Mouse (Mus musculus): ENCODE results near the gene Heatr6. TPM values are rescaled to one million over a fixed set of nuclear protein-coding genes. Genes with fewer than 3 reads are reported as not detected.

Heatr6 gene
- total RNA-seq, 1 experiment: 16.7 TPM

- no peak overlapping the region for H3K27ac ChIP-seq (ENCODE audit: insufficient read depth, low read depth, low read length, poor library complexity, severe bottlenecking)
- in situ Hi-C loops (cut with MboI; ENCODE audit: low sequenced_read_pairs in 2 of 2, unreplicated experiment in 2 of 2): no loop called here
- TF ChIP-seq CHD2 (IDR thresholded peaks at IDR 0.05; ENCODE audit: low read depth, low read length) (no peak), HCFC1 (IDR thresholded peaks at IDR 0.05; ENCODE audit: borderline replicate concordance, insufficient read depth, low read length) (no peak), MAFK (IDR thresholded peaks at IDR 0.05; ENCODE audit: insufficient read depth, low read depth, low read length) (no peak), ZNF384 (IDR thresholded peaks at IDR 0.05; ENCODE audit: low read depth, low read length) (no peak), ZC3H11A (IDR thresholded peaks at IDR 0.05; ENCODE audit: borderline replicate concordance, low read depth, low read length) (no peak)
- H3K4me1 ChIP-seq (ENCODE audit: control insufficient read depth in 2 of 2, insufficient read depth in 2 of 2, low read length in 2 of 2, poor library complexity in 1 of 2): peaks cover 0 to 6% of the 10 kb centered on the region in 2 experiments; a peak in 1 of 4 replicates
- no peak overlapping the region for H3K9ac ChIP-seq (ENCODE audit: insufficient read depth, low read depth, low read length, poor library complexity, severe bottlenecking)
- no peaks in the 10 kb centered on the region for H3K9me3 ChIP-seq (ENCODE audit: control insufficient read depth, insufficient read depth, low read depth, low read length)
- H3K36me3 ChIP-seq (ENCODE audit: control insufficient read depth, insufficient read depth, low read length, poor library complexity, severe bottlenecking): peaks cover 47% of the 10 kb centered on the region
- no peak overlapping the region for H3K4me3 ChIP-seq (ENCODE audit: insufficient read depth in 1 of 2, low read depth in 1 of 2, low read length in 2 of 2, poor library complexity in 1 of 2, severe bottlenecking in 1 of 2)
- DNase-seq (ENCODE audit: low read depth, low spot score): no peak
Measured at GRCm38 (mm10) chr11:83776798-83777197, 23.3 kb downstream of the Heatr6 start.

- Histone ChIP-seq H3K9me3 (ENCODE audit: control insufficient read depth, insufficient read depth, low read depth, low read length) (no peaks in the 10 kb centered on the region), H3K36me3 (ENCODE audit: control insufficient read depth, insufficient read depth, low read length, poor library complexity, severe bottlenecking) (peaks cover 20% of the 10 kb centered on the region), H3K4me3 (ENCODE audit: insufficient read depth in 1 of 2, low read depth in 1 of 2, low read length in 2 of 2, poor library complexity in 1 of 2, severe bottlenecking in 1 of 2) (no peak overlapping the region), H3K9ac (ENCODE audit: insufficient read depth, low read depth, low read length, poor library complexity, severe bottlenecking) (no peak overlapping the region), H3K27ac (ENCODE audit: insufficient read depth, low read depth, low read length, poor library complexity, severe bottlenecking) (no peak overlapping the region), H3K4me1 (ENCODE audit: control insufficient read depth in 2 of 2, insufficient read depth in 2 of 2, low read length in 2 of 2, poor library complexity in 1 of 2) (peaks cover 0 to 7% of the 10 kb centered on the region in 2 experiments; a peak in 1 of 4 replicates)
- DNase-seq (ENCODE audit: low read depth, low spot score): no peak
- in situ Hi-C loops (cut with MboI; ENCODE audit: low sequenced_read_pairs in 2 of 2, unreplicated experiment in 2 of 2): no loop called here
- TF ChIP-seq HCFC1 (IDR thresholded peaks at IDR 0.05; ENCODE audit: borderline replicate concordance, insufficient read depth, low read length) (no peak), ZC3H11A (IDR thresholded peaks at IDR 0.05; ENCODE audit: borderline replicate concordance, low read depth, low read length) (no peak), CHD2 (IDR thresholded peaks at IDR 0.05; ENCODE audit: low read depth, low read length) (no peak), ZNF384 (IDR thresholded peaks at IDR 0.05; ENCODE audit: low read depth, low read length) (no peak), MAFK (IDR thresholded peaks at IDR 0.05; ENCODE audit: insufficient read depth, low read depth, low read length) (no peak)
Measured at GRCm38 (mm10) chr11:83783931-83784600, 30.6 kb downstream of the Heatr6 start.

DNA sequence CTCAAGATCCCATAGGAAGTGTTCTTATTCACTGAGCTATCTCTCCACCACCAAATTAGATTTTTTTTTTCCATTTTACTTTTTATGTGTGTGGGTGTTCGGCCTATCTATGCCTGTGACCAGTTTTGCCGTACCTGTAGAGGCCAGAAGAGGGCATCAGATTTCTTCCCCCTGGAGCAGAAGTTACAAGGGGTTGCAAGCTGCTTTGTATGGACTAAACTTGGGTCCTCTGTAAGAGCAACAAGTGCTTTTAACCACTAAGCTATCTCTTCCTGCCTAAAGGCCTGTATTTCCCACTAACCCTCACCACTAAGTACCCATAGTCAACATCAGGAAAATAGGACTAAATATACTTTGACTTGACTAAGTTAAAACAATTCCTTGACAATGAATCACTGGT is 31.2 kb downstream of the Heatr6 start:
- no peaks in the 10 kb centered on the region for H3K9me3 ChIP-seq (ENCODE audit: control insufficient read depth, insufficient read depth, low read depth, low read length)
- TF ChIP-seq CHD2 (IDR thresholded peaks at IDR 0.05; ENCODE audit: low read depth, low read length) (no peak), MAFK (IDR thresholded peaks at IDR 0.05; ENCODE audit: insufficient read depth, low read depth, low read length) (no peak), HCFC1 (IDR thresholded peaks at IDR 0.05; ENCODE audit: borderline replicate concordance, insufficient read depth, low read length) (no peak), ZC3H11A (IDR thresholded peaks at IDR 0.05; ENCODE audit: borderline replicate concordance, low read depth, low read length) (no peak), ZNF384 (IDR thresholded peaks at IDR 0.05; ENCODE audit: low read depth, low read length) (no peak)
- in situ Hi-C loops (cut with MboI; ENCODE audit: low sequenced_read_pairs in 2 of 2, unreplicated experiment in 2 of 2): no loop called here

GRCm38 (mm10) chr11:83785366-83785765 is 31.9 kb downstream of the Heatr6 start:
- H3K9ac ChIP-seq (ENCODE audit: insufficient read depth, low read depth, low read length, poor library complexity, severe bottlenecking): no peak overlapping the region
- peak; percentile 84 for DNase-seq (ENCODE audit: low read depth, low spot score)
- in situ Hi-C loops (cut with MboI; ENCODE audit: low sequenced_read_pairs in 2 of 2, unreplicated experiment in 2 of 2): no loop called here
- TF ChIP-seq HCFC1 (IDR thresholded peaks at IDR 0.05; ENCODE audit: borderline replicate concordance, insufficient read depth, low read length) (no peak), ZC3H11A (IDR thresholded peaks at IDR 0.05; ENCODE audit: borderline replicate concordance, low read depth, low read length) (peak; percentile 56; the same call in 1 of the 2 replicates)
- H3K9me3 ChIP-seq (ENCODE audit: control insufficient read depth, insufficient read depth, low read depth, low read length): no peaks in the 10 kb centered on the region
- peaks cover 0 to 7% of the 10 kb centered on the region in 2 experiments; a peak in 1 of 4 replicates for H3K4me1 ChIP-seq (ENCODE audit: control insufficient read depth in 2 of 2, insufficient read depth in 2 of 2, low read length in 2 of 2, poor library complexity in 1 of 2)
- no peak overlapping the region for H3K27ac ChIP-seq (ENCODE audit: insufficient read depth, low read depth, low read length, poor library complexity, severe bottlenecking)
- peaks cover 14% of the 10 kb centered on the region for H3K36me3 ChIP-seq (ENCODE audit: control insufficient read depth, insufficient read depth, low read length, poor library complexity, severe bottlenecking)
- H3K4me3 ChIP-seq (ENCODE audit: insufficient read depth in 1 of 2, low read depth in 1 of 2, low read length in 2 of 2, poor library complexity in 1 of 2, severe bottlenecking in 1 of 2): no peak overlapping the region

More for the DNA sequence above, 31.2 kb downstream of the Heatr6 start:
- Histone ChIP-seq H3K27ac (ENCODE audit: insufficient read depth, low read depth, low read length, poor library complexity, severe bottlenecking) (no peak overlapping the region), H3K9ac (ENCODE audit: insufficient read depth, low read depth, low read length, poor library complexity, severe bottlenecking) (no peak overlapping the region), H3K4me1 (ENCODE audit: control insufficient read depth in 2 of 2, insufficient read depth in 2 of 2, low read length in 2 of 2, poor library complexity in 1 of 2) (peaks cover 0 to 7% of the 10 kb centered on the region in 2 experiments; a peak in 1 of 4 replicates), H3K4me3 (ENCODE audit: insufficient read depth in 1 of 2, low read depth in 1 of 2, low read length in 2 of 2, poor library complexity in 1 of 2, severe bottlenecking in 1 of 2) (no peak overlapping the region), H3K36me3 (ENCODE audit: control insufficient read depth, insufficient read depth, low read length, poor library complexity, severe bottlenecking) (peaks cover 20% of the 10 kb centered on the region)
- DNase-seq (ENCODE audit: low read depth, low spot score): no peak

Measured in ES-E14 (cell line).